Mouse (Mus musculus) cerebellum, adult 2 months (tissue): ENCODE measurements around the gene Tnr. TPM values are rescaled to one million over a fixed set of nuclear protein-coding genes. Genes with fewer than 3 reads are reported as not detected.
A peak's percentile ranks its signal among the peaks of the same experiment; 100 is the strongest.

Experiments
- DNase-seq, 2 experiments: peaks; one replicate each; pipeline ENCODE4 v3.0.0; 2021
- H3K27ac ChIP-seq: fragments of 200-500 bp; 2 replicates; pipeline ENCODE4 v1.5.1; 2012; ENCODE audit warnings: low read length, control low read depth, inconsistent platforms; ENCODE audit not compliant: insufficient read depth
- H3K27me3 ChIP-seq: fragments of 200-500 bp; 2 replicates; pipeline ENCODE4 v1.6.1; 2012; ENCODE audit warnings: inconsistent platforms, mild to moderate bottlenecking, low read length, moderate library complexity; ENCODE audit not compliant: control insufficient read depth, insufficient read depth
- H3K4me1 ChIP-seq: fragments of 200-500 bp; 2 replicates; pipeline ENCODE4 v1.6.1; 2011; ENCODE audit warnings: low read length; ENCODE audit not compliant: control insufficient read depth, insufficient read depth
- H3K4me3 ChIP-seq: fragments of 200-500 bp; replicated peaks from 2 replicates; pipeline ENCODE3; 2011; ENCODE audit warnings: mild to moderate bottlenecking, low read depth, low read length, control low read depth; ENCODE audit not compliant: insufficient read depth
- CTCF ChIP-seq: fragments of 200-500 bp; IDR thresholded peaks from 2 replicates; pipeline ENCODE4 v1.5.1; 2011; ENCODE audit warnings: low read depth, mild to moderate bottlenecking, control low read depth, low read length, moderate library complexity, borderline replicate concordance; ENCODE audit not compliant: insufficient read depth
- POLR2A ChIP-seq: fragments of 200-500 bp; IDR thresholded peaks from 2 replicates; pipeline ENCODE4 v1.6.1; 2011; ENCODE audit warnings: low read length, control low read depth, borderline replicate concordance; ENCODE audit not compliant: insufficient read depth
- WGBS: fragments of 180-500 bp; shearing (Covaris S2); methylation state at CpG from one replicate; pipeline ENCODE4 v1.1.7; 2018; 5-methylcytosine and 5-hydroxymethylcytosine counted together
- polyA plus RNA-seq: library from polyadenylated mRNA; depleted of rRNA; stranded (reverse); fragments of >200 nt; gene quantifications from 2 replicates; pipeline ENCODE4 v1.2.3, GENCODE M21; 2012

Tnr gene
- polyA plus RNA-seq, 1 experiment = 22.7 TPM

- 96% methylated on average over 3 of the region's 3 CpGs for WGBS
- Histone ChIP-seq H3K27ac (no peak overlapping the region), H3K27me3 (no peaks in the 10 kb centered on the region), H3K4me3 (no peak overlapping the region), H3K4me1 (no peaks in the 10 kb centered on the region)
- TF ChIP-seq POLR2A = no peak
- TF ChIP-seq CTCF = no peak
- no peak for DNase-seq
Observed at GRCm38 (mm10) chr1:159779424-159779823, 255.9 kb downstream of the Tnr start.

GRCm38 (mm10) chr1:159783842-159784241 is 260.3 kb downstream of the Tnr start:
- H3K4me1 ChIP-seq = no peaks in the 10 kb centered on the region
- no peak overlapping the region for H3K4me3 ChIP-seq
- no peak overlapping the region for H3K27ac ChIP-seq
- TF ChIP-seq CTCF (peak; percentile 84), POLR2A (no peak)
- 14% methylated on average over 5 of the region's 5 CpGs for WGBS
- peak; percentile 62 to 73 for DNase-seq
- no peaks in the 10 kb centered on the region for H3K27me3 ChIP-seq

DNA sequence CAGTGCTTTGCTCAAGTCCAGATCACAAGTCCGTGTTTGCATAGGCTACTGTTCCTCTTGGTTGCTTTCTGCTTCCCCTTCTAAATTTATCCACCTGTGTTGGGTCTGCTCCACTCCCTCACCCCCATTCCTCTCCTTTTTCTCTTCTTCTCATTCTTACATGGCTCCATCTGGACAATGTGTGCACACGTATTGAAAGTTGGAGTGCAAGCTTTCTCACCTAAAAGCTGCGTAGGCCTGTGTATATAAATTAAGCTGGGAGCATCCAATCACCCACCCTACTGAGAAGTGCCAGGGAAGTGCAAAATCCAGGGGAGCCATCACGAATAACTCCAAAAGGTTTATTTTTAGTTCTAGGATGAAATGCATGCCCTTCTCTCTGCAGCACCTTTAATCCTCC is 264.7 kb downstream of the Tnr start:
- Histone ChIP-seq H3K4me3 (no peak overlapping the region), H3K27me3 (no peaks in the 10 kb centered on the region), H3K27ac (no peak overlapping the region), H3K4me1 (no peaks in the 10 kb centered on the region)
- WGBS = 76% methylated on average over 4 of the region's 4 CpGs
- TF ChIP-seq POLR2A = no peak
- no peak for TF ChIP-seq CTCF
- DNase-seq = no peak

- 88% methylated on average over 2 of the region's 2 CpGs for WGBS
- no peaks in the 10 kb centered on the region for H3K27me3 ChIP-seq
- no peaks in the 10 kb centered on the region for H3K4me1 ChIP-seq
- no peak for TF ChIP-seq POLR2A
- no peak for TF ChIP-seq CTCF
- H3K27ac ChIP-seq = no peak overlapping the region
- no peak overlapping the region for H3K4me3 ChIP-seq
- no peak for DNase-seq
Observed at GRCm38 (mm10) chr1:159792546-159792945, 269.0 kb downstream of the Tnr start.

DNA sequence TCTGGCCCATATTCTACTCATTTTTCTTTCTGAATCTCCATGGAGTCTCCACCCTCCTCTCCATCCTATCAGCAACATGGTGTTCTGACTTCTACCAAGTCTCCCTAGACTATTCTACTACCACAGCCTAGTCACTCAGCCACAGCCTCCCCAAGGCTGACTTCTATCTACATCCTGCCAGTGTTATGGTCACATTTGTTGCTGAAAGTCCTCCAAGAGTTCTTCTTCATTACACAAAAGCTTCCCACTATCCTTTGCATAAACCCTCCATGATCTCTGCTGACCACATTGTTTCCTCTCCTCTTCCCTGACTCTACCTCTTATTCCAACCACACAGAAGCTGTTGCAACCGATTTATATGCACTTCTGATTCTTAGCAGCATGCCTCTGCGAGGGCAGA is 272.5 kb downstream of the Tnr start:
- DNase-seq = no peak
- Histone ChIP-seq H3K27ac (no peak overlapping the region), H3K4me1 (no peaks in the 10 kb centered on the region), H3K4me3 (no peak overlapping the region), H3K27me3 (no peaks in the 10 kb centered on the region)
- TF ChIP-seq CTCF = no peak
- no peak for TF ChIP-seq POLR2A
- 79% methylated on average over 2 of the region's 2 CpGs for WGBS

DNA sequence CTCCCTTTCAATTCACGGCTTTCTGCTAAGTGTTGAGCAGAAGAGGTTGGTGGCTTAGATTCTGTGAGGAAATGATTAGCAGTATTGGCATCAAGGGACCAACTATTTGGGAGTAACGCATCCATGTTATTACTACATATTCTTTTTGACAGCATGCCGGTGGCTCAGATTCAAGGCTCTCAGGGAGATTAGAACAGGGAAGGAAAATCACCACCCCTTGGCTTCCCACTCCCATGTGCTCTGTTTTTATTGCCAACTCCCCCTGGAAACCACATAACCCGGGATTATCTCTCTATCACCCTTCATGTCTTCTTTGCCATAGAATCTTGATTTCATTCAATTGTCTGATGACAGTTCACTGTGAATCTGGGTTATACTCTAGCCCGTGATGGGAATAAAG is 276.8 kb downstream of the Tnr start:
- H3K27ac ChIP-seq = no peak overlapping the region
- 59% methylated on average over 5 of the region's 5 CpGs for WGBS
- TF ChIP-seq CTCF = no peak
- no peak for TF ChIP-seq POLR2A
- H3K4me3 ChIP-seq = no peak overlapping the region
- H3K27me3 ChIP-seq = no peaks in the 10 kb centered on the region
- H3K4me1 ChIP-seq = peaks cover 4% of the 10 kb centered on the region; the same call in 1 of the 2 replicates
- no peak for DNase-seq

GRCm38 (mm10) chr1:159801753-159802152 is 278.2 kb downstream of the Tnr start:
- TF ChIP-seq POLR2A (no peak), CTCF (no peak)
- DNase-seq = no peak
- Histone ChIP-seq H3K4me3 (no peak overlapping the region), H3K27ac (no peak overlapping the region), H3K4me1 (peaks cover 4% of the 10 kb centered on the region; the same call in 1 of the 2 replicates), H3K27me3 (no peaks in the 10 kb centered on the region)
- WGBS = 74% methylated on average over 4 of the region's 4 CpGs

- no peak for TF ChIP-seq POLR2A
- no peak for TF ChIP-seq CTCF
Observed at GRCm38 (mm10) chr1:159803711-159804110, 280.1 kb downstream of the Tnr start.

More at GRCm38 (mm10) chr1:159803711-159804110, 280.1 kb downstream of the Tnr start:
- H3K4me1 ChIP-seq = peaks cover 4% of the 10 kb centered on the region; the same call in 1 of the 2 replicates
- no peak overlapping the region for H3K27ac ChIP-seq
- H3K27me3 ChIP-seq = no peaks in the 10 kb centered on the region
- no peak overlapping the region for H3K4me3 ChIP-seq
- DNase-seq = peak in 1 of 2 experiments; percentile 58
